Mouse (Mus musculus) Patski (cell line): ENCODE measurements around the gene Ahcyl2. TPM values are rescaled to one million over a fixed set of nuclear protein-coding genes. Genes with fewer than 3 reads are reported as not detected.

Experiments used
- ATAC-seq: fragments of 100-300 bp; one replicate; pipeline ENCODE4 v1.8.0; 2021
- CTCF ChIA-PET: fragments of 350-600 bp; sonication (Branson Sonifier 250); formaldehyde crosslinking; loops from one replicate; lab custom pipeline; 2022; ENCODE audit warnings: inconsistent platforms; lab: Charles Lee
- POLR2A ChIA-PET: fragments of 350-600 bp; sonication (Branson Sonifier 250); formaldehyde crosslinking; loops from one replicate; lab custom pipeline; 2022; ENCODE audit warnings: antibody characterized with exemption, inconsistent platforms; lab: Charles Lee
- DNase-seq: peaks from one replicate; pipeline ENCODE4 v3.0.0-alpha.2; 2011; ENCODE audit warnings: low read depth, low spot score
- H3K27me3 ChIP-seq: fragments of 371-371 bp; one replicate; pipeline ENCODE4 v1.5.1; 2021
- CTCF ChIP-seq: fragments of 100-300 bp; IDR thresholded peaks from one replicate; pipeline ENCODE4 v1.5.1; 2021
- in situ Hi-C: fragments of 300-500 bp; cut with MboI; formaldehyde crosslinking; loops from 3 replicates; pipeline ENCODE4 v1.11.1; 2018; ENCODE audit warnings: low pct_unique_long_range_greater_than_20kb, mixed read lengths
- polyA plus RNA-seq: library from polyadenylated mRNA; unstranded; gene quantifications from one replicate; pipeline ENCODE4 v1.2.3, GENCODE M21; 2021

The Ahcyl2 gene
- polyA plus RNA-seq, 1 experiment from 2014 or later = 30.8 TPM

DNA sequence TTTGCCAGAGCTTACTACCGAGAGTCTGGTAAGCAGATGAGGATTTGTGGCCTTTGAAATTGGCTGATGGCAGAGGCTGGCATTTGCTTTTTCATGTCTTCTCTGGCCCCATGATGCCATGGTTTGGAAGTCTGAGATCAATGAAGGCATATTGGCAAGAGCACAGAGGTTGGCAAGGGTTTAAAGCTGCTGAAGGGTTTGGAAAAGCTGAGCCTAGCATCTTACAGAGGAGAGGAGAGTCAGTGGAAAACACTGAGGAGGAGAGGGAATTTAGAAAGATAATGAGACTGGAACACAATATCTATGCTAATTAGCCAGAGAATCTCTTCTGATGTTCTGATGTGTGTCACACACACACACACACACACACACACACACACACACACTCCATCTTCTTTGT, 176.7 kb downstream of the Ahcyl2 start:
- POLR2A ChIA-PET = interaction anchor here (0.7 kb wide), 1 partner anchor 209 kb away, joined by 4 read pairs; no protein-coding TSS in a partner anchor
- no peak for DNase-seq
- H3K27me3 ChIP-seq = no peaks in the 10 kb centered on the region
- CTCF ChIA-PET = interaction anchor here (1.1 to 1.9 kb wide), 5 partner anchors 9 to 97 kb away, joined by 3 to 6 read pairs (median 4); no protein-coding TSS in a partner anchor
- no peak for TF ChIP-seq CTCF
- in situ Hi-C loops = loop anchor here (5.0 kb wide), 1 partner anchor 182 kb away; no protein-coding TSS in a partner anchor
- ATAC-seq = no peak

DNA sequence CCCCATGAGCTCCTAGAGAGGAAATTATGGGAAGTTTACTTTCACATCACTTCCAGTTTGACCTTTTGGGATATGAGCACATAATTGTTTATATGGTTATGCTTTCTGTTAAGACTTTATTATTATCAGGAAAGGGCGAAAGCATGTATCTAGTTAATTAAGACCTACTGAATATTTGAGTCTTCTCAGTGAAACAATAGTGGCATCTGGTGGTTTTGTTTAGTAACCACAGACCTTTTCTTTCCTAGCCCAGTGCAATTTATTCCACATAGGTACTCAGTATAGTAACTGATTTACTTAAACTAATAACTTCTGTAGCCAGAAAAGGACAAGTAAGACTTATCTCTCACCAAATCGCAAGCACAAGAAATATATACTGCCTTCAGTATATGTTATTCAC, 178.8 kb downstream of the Ahcyl2 start:
- in situ Hi-C loops = loop anchor here (5.0 kb wide), 1 partner anchor 94 kb away; no protein-coding TSS in a partner anchor
- H3K27me3 ChIP-seq = no peaks in the 10 kb centered on the region
- ChIA-PET POLR2A (interaction anchor here (0.6 kb wide), 1 partner anchor 96 kb away, joined by 3 read pairs; no protein-coding TSS in a partner anchor), CTCF (interaction anchor here (0.9 to 1.9 kb wide), 9 partner anchors 9 to 430 kb away, joined by 3 to 6 read pairs (median 3); no protein-coding TSS in a partner anchor)
- DNase-seq (peak; percentile 20), ATAC-seq (no peak)
- peak; percentile 44 for TF ChIP-seq CTCF

DNA sequence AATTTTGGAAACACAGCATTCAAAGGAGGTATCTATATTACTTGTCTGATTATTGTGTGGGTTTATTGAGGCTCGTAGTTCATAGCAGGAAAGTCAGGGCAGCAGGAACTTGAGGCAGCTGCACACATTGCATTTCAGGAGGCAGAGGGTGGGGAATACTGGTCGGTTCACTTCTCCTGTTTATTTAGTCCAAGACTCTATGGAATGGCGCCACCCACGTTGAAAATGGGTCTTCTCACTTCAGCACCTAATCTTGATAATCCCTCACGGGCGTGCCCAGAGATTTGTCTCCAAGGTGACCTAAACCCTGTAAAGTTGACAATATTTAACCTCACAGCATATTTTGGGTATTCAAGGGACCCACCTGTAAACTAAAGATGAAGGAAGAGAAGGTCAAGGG, 180.0 kb downstream of the Ahcyl2 start:
- in situ Hi-C loops = loop anchor here (5.0 kb wide), 1 partner anchor 96 kb away; no protein-coding TSS in a partner anchor
- ChIA-PET CTCF (interaction anchor here (1.5 kb wide), 1 partner anchor 10 kb away, joined by 3 read pairs; no protein-coding TSS in a partner anchor), POLR2A (no interaction called here)
- ATAC-seq = peak; percentile 51
- no peak for TF ChIP-seq CTCF
- no peaks in the 10 kb centered on the region for H3K27me3 ChIP-seq
- DNase-seq = peak; percentile 33

DNA sequence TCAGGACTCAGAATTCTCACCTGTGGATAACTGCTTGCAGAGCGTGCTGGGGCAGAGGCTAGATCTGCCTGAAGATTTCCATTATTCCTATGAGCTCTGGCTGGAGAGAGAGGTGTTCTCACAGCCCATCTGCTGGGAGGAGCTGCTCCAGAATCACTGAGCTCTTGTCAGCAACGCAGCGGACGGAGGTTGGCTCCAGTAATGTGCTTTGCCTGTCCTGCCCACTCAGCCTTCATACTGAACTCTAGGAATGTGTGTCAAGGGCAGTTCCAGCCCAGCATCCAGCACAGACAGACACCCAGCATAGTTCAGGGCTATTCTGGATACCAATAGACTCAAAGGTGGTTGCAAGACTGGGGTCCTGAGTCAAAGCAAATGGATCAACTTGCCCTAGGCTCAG, 188.9 kb downstream of the Ahcyl2 start:
- ChIA-PET CTCF (interaction anchor here (0.8 kb wide), 1 partner anchor 9 kb away, joined by 3 read pairs; no protein-coding TSS in a partner anchor), POLR2A (no interaction called here)
- ATAC-seq (no peak), DNase-seq (no peak)
- in situ Hi-C loops = no loop called here
- no peaks in the 10 kb centered on the region for H3K27me3 ChIP-seq
- TF ChIP-seq CTCF = no peak

DNA sequence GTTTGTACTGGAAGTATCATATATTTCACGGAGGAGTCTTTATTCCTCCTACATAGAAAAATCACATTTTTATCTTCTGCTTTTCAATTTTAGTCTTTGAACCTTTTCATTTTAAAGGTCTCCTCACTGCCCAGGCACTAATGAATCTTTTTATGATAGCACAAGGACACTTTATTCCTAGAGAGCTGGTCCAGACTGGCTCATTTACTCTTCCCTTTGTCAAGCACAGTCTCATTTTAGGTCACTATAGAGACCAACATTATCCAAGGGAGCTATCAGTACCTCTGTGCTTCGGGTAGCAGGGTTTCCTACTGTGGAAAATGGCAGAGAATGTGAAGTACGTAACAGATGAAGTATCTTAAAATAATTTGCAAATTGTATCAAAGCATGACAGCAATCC, 190.9 kb downstream of the Ahcyl2 start:
- no peaks in the 10 kb centered on the region for H3K27me3 ChIP-seq
- no peak for ATAC-seq
- TF ChIP-seq CTCF = no peak
- no peak for DNase-seq
- ChIA-PET CTCF (interaction anchor here (1.6 kb wide), 1 partner anchor 10 kb away, joined by 3 read pairs; no protein-coding TSS in a partner anchor), POLR2A (no interaction called here)
- in situ Hi-C loops = no loop called here

DNA sequence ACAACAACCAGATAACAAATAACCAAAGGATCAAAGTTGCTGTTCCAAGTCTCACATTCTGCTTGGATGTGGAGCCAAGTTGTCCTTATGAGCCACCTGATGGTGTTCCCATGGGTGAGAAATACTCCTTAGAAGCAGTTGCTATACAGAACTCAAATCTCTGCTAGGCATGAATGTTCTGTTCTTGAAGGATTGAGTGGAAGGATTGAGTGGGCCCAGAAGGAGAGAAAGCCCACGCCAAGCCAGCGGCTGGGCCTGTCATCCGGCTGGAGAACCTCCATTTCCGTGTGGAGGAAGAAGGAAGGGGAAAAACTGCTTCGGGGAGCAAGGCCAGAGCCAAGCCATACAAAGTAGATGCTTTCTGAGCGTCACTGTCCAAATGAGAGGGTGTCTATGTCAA, 193.3 kb downstream of the Ahcyl2 start:
- no peaks in the 10 kb centered on the region for H3K27me3 ChIP-seq
- ChIA-PET POLR2A (no interaction called here), CTCF (interaction anchor here (1.2 to 1.7 kb wide), 2 partner anchors 13 to 15 kb away, joined by 4 to 5 read pairs; no protein-coding TSS in a partner anchor)
- ATAC-seq (no peak), DNase-seq (no peak)
- no peak for TF ChIP-seq CTCF
- in situ Hi-C loops = no loop called here

Other genes with a start within 250 kb of the Ahcyl2 start
- 0.45 TPM for gene Irf5, start 241.4 kb upstream of the Ahcyl2 start, polyA plus RNA-seq
- 72.2 TPM for gene Tnpo3, start 158.1 kb upstream of the Ahcyl2 start, polyA plus RNA-seq
- 53.5 TPM for gene Tspan33, start 73.8 kb upstream of the Ahcyl2 start, polyA plus RNA-seq
- gene Smo, start 32.5 kb upstream of the Ahcyl2 start, polyA plus RNA-seq = 117 TPM
- 0.47 TPM for gene Strip2, start 149.0 kb downstream of the Ahcyl2 start, polyA plus RNA-seq